Mouse (Mus musculus) monocyte, adult 2 months (primary cell): ENCODE data around the gene Etv4.

ENCODE experiments used
- DNase-seq, 2 experiments: peaks; one replicate each; pipeline ENCODE4 v3.0.0; 2022; ENCODE audit warnings: low spot score in 2 of 2, low read depth in 1 of 2

Gene Etv4

GRCm38 (mm10) chr11:101725043-101725442 is 60.1 kb downstream of the Etv4 start:
- DNase-seq, result no peak

GRCm38 (mm10) chr11:101719986-101720520 is 65.1 kb downstream of the Etv4 start:
- DNase-seq, result no peak
